Mouse (Mus musculus) olfactory bulb, adult 2 months (tissue): ENCODE measurements around the gene Ubl7. TPM values are rescaled to one million over a fixed set of nuclear protein-coding genes. Genes with fewer than 3 reads are reported as not detected.
A peak's percentile ranks its signal among the peaks of the same experiment; 100 is the strongest.

Source experiments
- H3K27ac ChIP-seq: fragments of 200-500 bp; 2 replicates; pipeline ENCODE4 v1.5.1; 2012; ENCODE audit warnings: low read depth, low read length; ENCODE audit not compliant: insufficient read depth
- H3K4me1 ChIP-seq: fragments of 200-500 bp; 2 replicates; pipeline ENCODE4 v1.6.1; 2012; ENCODE audit warnings: low read length; ENCODE audit not compliant: control insufficient read depth, insufficient read depth
- H3K4me3 ChIP-seq: fragments of 200-500 bp; 2 replicates; pipeline ENCODE4 v1.5.1; 2012; ENCODE audit warnings: mild to moderate bottlenecking, low read depth, low read length, moderate library complexity; ENCODE audit not compliant: insufficient read depth
- CTCF ChIP-seq: fragments of 200-500 bp; IDR thresholded peaks from 2 replicates; pipeline ENCODE4 v1.5.1; 2012; ENCODE audit warnings: low read depth, mild to moderate bottlenecking, low read length, moderate library complexity; ENCODE audit not compliant: insufficient read depth
- POLR2A ChIP-seq: fragments of 200-500 bp; IDR thresholded peaks from 2 replicates; pipeline ENCODE4 v1.6.1; 2012; ENCODE audit warnings: mild to moderate bottlenecking, low read depth, low read length, moderate library complexity; ENCODE audit not compliant: insufficient read depth
- WGBS: fragments of 180-500 bp; shearing (Covaris S2); methylation state at CpG from one replicate; pipeline ENCODE4 v1.1.7; 2018; 5-methylcytosine and 5-hydroxymethylcytosine counted together
- polyA plus RNA-seq: library from polyadenylated mRNA; stranded (reverse); fragments of >200 nt; gene quantifications from 2 replicates; pipeline ENCODE4 v1.2.4, GENCODE M21; 2012; ENCODE audit warnings: low replicate concordance; ENCODE audit not compliant: missing spikeins, insufficient read depth, insufficient read length

Gene Ubl7
- polyA plus RNA-seq, 1 experiment = not detected

DNA sequence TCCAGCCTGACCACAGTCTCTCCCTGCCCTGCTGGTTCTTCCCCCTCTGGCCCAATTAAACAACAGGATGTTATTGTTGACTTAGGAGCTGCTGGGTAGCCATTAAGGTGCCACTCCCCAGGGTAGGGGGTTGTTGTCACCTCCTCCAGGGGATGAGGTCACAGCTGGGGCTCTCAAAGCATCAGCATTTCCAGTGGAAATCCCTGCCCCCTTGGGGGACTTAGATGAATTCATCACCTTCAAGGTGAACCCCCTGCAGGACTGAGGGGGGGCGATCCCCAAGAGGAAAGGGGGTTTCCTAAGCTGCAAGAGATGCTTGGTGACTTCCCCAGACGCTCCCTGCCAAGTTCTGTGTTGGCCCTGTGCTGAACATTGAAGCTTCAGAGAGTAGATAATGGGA lies 32.3 kb downstream of the Ubl7 start:
- Histone ChIP-seq H3K4me1 (peaks cover 37% of the 10 kb centered on the region), H3K27ac (no peak overlapping the region), H3K4me3 (0 out of 2 replicates have a peak overlapping the region, but pooled peaks have one; percentile 18)
- TF ChIP-seq CTCF (no peak), POLR2A (no peak)
- WGBS = 68% methylated on average over 2 of the region's 2 CpGs

DNA sequence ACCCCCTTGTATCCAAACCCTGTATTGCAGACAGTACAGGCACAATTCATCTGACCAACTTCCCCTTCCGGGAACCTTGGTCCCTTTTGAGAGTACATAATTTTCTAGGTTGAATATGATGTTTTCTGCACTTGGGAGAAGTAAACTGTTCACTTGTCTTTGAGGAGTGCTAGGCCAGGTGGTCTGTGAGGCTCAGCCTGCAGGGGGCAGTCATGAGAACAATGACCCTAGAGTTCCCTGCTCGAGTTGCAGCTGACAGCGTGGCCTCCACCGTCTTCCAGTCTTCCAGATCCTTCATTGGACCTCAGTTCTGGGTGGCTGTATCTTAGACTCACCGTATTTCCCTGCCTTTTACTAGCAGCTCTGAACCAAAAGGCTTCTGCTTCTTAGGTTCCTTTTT lies 33.8 kb downstream of the Ubl7 start:
- 41% methylated on average over 5 of the region's 5 CpGs for WGBS
- Histone ChIP-seq H3K4me3 (no peak overlapping the region), H3K27ac (no peak overlapping the region), H3K4me1 (peaks cover 45% of the 10 kb centered on the region)
- TF ChIP-seq POLR2A (no peak), CTCF (no peak)

DNA sequence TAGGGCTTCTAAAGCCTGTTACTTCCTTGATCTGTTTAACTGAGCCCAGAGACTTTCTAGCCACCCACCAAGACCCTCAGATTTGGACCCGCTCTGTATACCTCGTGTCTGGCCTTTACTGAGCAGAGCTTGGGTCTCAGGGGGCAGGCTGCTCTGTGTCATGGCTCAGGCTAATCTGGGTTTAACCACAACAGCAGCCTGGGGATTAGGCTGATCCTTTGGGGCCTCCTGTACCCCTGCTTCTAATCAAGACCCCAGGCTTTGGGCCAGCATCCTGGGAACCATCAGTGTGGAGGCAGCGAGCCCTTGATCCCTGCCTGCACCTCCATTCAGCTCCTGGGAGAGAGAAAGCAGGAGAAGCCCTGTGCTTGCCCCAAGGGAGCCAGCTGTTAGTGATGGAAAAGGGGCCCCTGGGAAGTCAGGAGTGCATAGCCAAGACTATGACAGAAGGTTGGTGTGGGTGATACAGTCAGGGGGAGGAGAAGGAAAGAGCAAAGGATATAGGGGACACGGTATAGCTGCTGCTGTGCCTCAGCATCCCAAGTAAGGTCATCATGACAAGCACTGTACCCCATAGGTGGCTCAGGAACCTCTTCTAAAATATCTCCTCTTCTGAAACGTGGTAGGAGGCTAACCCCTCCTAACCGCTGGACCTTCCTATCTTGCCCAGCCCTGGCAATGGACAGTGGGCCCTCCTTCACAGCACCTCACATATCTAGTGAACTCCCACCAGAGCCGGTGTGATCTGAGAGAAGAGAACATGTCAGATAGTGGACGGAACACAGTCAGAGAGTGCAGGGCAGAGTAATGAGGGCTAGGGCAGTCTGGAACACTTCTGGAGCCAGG lies 35.2 kb downstream of the Ubl7 start:
- Histone ChIP-seq H3K4me1 (peaks cover 54% of the 10 kb centered on the region), H3K27ac (peak overlapping the region; percentile 8; the same call in 1 of the 2 replicates), H3K4me3 (no peak overlapping the region)
- WGBS = 85% methylated on average over 8 of the region's 8 CpGs
- TF ChIP-seq CTCF (no peak), POLR2A (no peak)

DNA sequence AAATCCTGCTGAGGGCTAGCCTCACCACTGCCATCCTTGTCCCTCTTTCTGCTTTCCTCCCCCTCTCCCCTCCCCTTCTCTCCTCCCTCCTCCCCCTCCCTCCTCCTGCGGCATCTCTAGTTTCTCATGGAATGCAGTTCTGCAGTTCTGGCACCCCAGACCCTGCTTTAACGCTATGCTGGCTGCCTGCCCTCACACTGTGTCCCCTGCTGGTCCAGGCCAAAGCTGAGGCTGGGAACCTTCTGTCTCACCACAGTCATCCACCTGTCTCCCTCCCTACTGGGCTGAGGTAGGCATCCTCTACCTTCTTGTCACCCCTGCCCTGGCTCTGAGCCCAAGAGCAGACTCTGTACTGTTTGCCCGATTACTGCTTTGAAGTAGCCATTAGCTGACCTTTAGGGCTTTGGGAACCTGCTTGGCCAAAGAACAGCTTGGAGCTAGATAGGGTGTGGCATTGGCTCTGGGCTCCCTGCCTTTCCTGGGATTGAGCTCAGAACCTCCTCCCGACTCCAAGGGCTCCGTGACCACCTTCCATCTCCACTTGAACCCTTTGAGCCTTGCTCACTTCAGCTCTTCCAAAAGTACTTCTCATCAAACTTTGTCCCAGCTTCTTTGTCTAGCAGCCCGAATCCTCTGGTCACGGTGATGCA lies 36.7 kb downstream of the Ubl7 start:
- H3K4me1 ChIP-seq = peaks cover 56% of the 10 kb centered on the region
- no peak overlapping the region for H3K4me3 ChIP-seq
- WGBS = 72% methylated on average over 7 of the region's 7 CpGs
- TF ChIP-seq CTCF = no peak
- no peak for TF ChIP-seq POLR2A
- no peak overlapping the region for H3K27ac ChIP-seq

DNA sequence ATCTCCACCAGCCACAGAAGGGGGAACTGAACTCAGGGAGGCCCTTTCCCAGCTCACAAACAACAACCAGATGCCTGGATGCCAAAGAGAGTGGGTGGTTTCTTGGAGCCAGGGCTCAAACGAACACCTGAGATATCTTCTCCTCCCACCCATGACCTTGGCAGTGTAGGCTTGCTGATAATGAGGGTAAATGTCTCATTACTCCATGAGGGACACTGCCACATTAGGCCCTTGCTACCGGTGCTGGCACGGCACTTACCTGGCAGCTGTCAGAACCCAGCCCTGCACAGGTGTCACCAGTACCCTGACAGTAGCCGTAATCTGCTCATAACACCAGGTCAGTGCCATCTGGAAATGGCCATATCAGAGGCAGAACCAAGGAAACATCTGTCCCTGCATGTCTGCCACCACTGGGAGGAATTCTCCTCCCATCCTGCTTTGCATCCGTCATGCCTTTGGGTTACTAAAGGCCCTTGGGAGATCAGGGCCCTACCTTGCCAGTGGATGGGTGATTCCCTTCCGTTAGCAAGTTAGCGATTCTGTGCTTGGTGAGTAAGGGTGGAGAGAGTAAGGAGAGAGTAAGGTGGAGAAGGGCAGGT lies 37.7 kb downstream of the Ubl7 start:
- Histone ChIP-seq H3K27ac (peak overlapping the region; percentile 24; the same call in 1 of the 2 replicates), H3K4me3 (no peak overlapping the region), H3K4me1 (peaks cover 53% of the 10 kb centered on the region)
- TF ChIP-seq CTCF = no peak
- TF ChIP-seq POLR2A = no peak
- 86% methylated on average over 7 of the region's 7 CpGs for WGBS

DNA sequence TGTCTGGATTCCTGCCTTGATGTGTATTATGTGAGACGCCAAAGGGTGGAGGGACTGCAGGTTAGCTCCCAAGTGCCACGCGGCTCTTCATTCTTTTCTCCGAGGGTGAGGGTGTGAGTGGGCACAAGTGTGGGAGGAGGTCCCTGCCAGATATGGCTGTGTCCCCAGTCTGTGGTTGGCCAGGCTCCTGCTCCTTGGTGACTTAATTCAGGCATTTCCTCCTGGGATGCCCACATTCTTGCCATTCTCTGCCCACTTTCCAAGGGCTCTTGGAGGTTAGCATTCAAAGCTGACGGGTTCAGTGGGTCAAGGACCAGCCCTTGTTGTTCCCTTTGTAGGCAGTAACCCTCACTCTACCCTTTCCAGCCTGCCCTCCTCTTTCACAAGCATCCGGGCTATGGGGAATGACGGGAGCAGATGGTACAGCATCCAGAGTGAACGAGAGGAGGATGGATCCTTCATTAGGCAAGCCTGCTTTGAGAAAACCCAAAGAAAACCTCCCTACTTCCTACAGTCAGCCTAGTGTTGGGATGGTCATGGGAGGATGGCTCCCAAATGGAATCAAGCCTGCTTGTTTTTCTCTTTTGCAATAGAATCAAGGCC lies 38.4 kb downstream of the Ubl7 start:
- Histone ChIP-seq H3K4me3 (no peak overlapping the region), H3K27ac (peak overlapping the region; percentile 24), H3K4me1 (peaks cover 57% of the 10 kb centered on the region)
- TF ChIP-seq POLR2A (no peak), CTCF (no peak)
- WGBS = 76% methylated on average over 8 of the region's 8 CpGs

DNA sequence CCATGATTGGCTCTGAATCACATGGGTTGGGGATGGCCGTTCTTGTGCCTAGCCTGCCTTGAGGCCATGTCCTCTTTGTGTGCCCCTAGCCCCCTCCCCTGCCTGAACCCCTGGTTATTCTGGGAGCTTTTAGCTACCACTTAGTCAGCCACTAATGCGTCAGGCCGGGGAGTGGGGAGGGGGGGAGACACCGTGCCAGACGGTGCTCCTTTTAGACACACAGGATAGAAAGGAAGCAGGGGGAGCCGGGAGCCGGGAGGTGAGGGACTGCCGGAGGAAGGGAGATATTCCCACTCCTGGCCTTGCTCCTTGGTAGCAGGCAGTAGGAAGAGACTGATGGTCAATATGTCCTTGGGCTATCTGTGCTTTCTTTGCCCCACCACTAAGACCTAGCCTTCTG lies 39.1 kb downstream of the Ubl7 start:
- WGBS = 38% methylated on average over 8 of the region's 8 CpGs
- H3K27ac ChIP-seq = peak overlapping the region; percentile 60
- no peak overlapping the region for H3K4me3 ChIP-seq
- peaks cover 63% of the 10 kb centered on the region for H3K4me1 ChIP-seq
- no peak for TF ChIP-seq POLR2A
- TF ChIP-seq CTCF = no peak

DNA sequence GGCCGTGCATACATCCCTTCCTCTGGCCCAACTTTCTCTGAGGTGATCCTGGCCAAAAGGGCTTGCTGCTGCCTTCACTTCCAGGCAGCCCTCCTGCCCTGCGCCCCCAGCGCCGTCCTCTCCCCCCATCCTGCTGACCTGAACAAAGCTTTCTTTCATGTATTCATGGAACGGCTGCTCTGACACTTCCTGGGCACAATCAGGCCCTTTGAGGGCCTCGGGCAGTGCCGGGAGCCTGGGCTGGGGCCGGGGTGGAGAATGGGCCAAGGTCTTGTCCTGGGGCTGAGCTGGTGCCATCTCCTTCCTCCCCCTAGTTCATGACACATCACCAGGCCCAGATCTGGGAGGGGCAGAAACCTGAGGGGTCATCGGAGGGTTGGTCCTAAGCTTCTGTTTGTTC lies 39.7 kb downstream of the Ubl7 start:
- WGBS = 59% methylated on average over 9 of the region's 9 CpGs
- Histone ChIP-seq H3K27ac (peak overlapping the region; percentile 60), H3K4me1 (peaks cover 65% of the 10 kb centered on the region), H3K4me3 (no peak overlapping the region)
- TF ChIP-seq CTCF (no peak), POLR2A (no peak)
